Mouse (Mus musculus) erythroblast, embryonic 14.5 days (primary cell): Measurements from ENCODE around the gene Plekha5. TPM values are rescaled to one million over a fixed set of nuclear protein-coding genes. Genes with fewer than 3 reads are reported as not detected.

Source experiments
- H3K27me3 ChIP-seq: 2 replicates; pipeline ENCODE4 v1.6.1; 2012; ENCODE audit warnings: inconsistent platforms; ENCODE audit not compliant: control insufficient read depth
- H3K36me3 ChIP-seq: 2 replicates; pipeline ENCODE4 v1.6.1; 2012; ENCODE audit warnings: mild to moderate bottlenecking, inconsistent platforms; ENCODE audit not compliant: control insufficient read depth
- H3K4me1 ChIP-seq: 2 replicates; pipeline ENCODE4 v1.6.1; 2012; ENCODE audit warnings: inconsistent platforms; ENCODE audit not compliant: control insufficient read depth
- H3K4me3 ChIP-seq: replicated peaks from 2 replicates; pipeline ENCODE3; 2012; ENCODE audit warnings: moderate library complexity, mild to moderate bottlenecking, inconsistent platforms
- H3K9me3 ChIP-seq: 2 replicates; pipeline ENCODE4 v1.6.1; 2012; ENCODE audit warnings: low read length, inconsistent platforms, mixed read lengths; ENCODE audit not compliant: control insufficient read depth
- GATA1 ChIP-seq: IDR thresholded peaks from 2 replicates; pipeline ENCODE4 v1.6.1; 2012; ENCODE audit warnings: low read length, inconsistent platforms, mixed read lengths
- TAL1 ChIP-seq: IDR thresholded peaks from 3 replicates; pipeline ENCODE4 v1.6.1; 2012; ENCODE audit warnings: low read length, inconsistent platforms, mixed read lengths
- polyA plus RNA-seq: library from polyadenylated mRNA; stranded (reverse); fragments of >175 nt; gene quantifications from 2 replicates; pipeline ENCODE4 v1.2.3, GENCODE M21; 2012

Plekha5 gene
- polyA plus RNA-seq, 1 experiment, result 0.01 TPM

DNA sequence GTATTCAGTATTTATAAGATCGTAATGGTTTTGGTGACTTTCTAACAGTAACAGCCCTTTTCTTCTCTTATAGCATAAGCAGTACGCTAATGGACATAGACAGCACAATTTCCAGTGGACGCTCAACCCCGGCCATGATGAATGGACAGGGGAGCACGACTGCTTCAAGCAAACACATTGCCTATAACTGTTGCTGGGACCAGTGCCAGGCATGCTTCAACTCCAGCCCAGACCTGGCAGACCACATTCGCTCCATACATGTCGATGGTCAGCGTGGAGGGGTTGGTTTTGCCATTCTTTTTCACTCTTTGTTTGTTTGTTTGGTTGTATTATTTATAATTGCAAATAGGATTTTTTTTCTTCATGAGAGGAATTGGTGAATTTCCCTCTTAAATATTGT is 209.8 kb downstream of the Plekha5 start:
- no peak overlapping the region for H3K4me3 ChIP-seq
- H3K27me3 ChIP-seq, result no peaks in the 10 kb centered on the region
- TF ChIP-seq TAL1 (no peak), GATA1 (no peak)
- no peaks in the 10 kb centered on the region for H3K4me1 ChIP-seq
- peaks cover 40% of the 10 kb centered on the region for H3K36me3 ChIP-seq
- H3K9me3 ChIP-seq, result no peaks in the 10 kb centered on the region

DNA sequence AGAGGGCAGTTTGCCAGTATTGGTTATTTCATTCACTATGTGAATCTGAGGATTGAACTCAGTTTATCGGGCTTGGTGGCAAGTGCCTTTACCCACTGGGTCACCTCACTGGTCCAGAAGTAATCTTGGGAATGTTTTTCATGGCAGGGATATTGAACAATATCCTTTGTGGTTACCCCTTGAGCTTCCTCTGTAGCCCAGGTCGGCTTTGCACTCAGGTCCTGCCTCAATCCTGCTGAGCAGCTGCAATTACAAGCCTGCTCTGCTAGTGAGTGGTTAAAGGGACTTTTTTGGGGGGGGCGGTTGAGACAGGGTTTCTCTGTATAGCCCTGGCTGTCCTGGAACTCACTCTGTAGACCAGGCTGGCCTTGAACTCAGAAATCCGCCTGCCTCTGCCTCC is 212.4 kb downstream of the Plekha5 start:
- Histone ChIP-seq H3K36me3 (peaks cover 61% of the 10 kb centered on the region), H3K27me3 (no peaks in the 10 kb centered on the region), H3K4me3 (no peak overlapping the region), H3K9me3 (no peaks in the 10 kb centered on the region), H3K4me1 (no peaks in the 10 kb centered on the region)
- TF ChIP-seq GATA1, result no peak
- TF ChIP-seq TAL1, result no peak

DNA sequence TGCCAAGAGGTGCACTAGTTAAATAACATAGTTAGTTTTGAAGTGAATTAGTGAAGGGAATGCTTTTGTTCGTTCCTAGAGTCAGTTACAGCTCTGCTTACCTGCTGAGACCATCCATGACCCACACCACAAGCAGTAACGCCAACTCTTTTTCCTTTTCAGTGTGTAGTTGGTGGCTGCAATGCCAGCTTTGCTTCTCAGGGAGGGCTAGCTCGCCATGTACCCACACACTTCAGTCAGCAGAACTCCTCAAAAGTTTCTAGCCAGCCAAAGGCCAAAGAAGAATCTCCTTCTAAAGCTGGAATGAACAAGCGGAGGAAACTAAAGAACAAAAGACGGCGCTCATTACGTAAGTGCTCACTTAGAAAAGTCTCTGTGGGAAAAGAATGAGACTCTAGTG is 218.2 kb downstream of the Plekha5 start:
- no peaks in the 10 kb centered on the region for H3K27me3 ChIP-seq
- TF ChIP-seq TAL1, result no peak
- TF ChIP-seq GATA1, result no peak
- H3K36me3 ChIP-seq, result peaks cover 73% of the 10 kb centered on the region
- H3K4me1 ChIP-seq, result no peaks in the 10 kb centered on the region
- no peaks in the 10 kb centered on the region for H3K9me3 ChIP-seq
- no peak overlapping the region for H3K4me3 ChIP-seq

DNA sequence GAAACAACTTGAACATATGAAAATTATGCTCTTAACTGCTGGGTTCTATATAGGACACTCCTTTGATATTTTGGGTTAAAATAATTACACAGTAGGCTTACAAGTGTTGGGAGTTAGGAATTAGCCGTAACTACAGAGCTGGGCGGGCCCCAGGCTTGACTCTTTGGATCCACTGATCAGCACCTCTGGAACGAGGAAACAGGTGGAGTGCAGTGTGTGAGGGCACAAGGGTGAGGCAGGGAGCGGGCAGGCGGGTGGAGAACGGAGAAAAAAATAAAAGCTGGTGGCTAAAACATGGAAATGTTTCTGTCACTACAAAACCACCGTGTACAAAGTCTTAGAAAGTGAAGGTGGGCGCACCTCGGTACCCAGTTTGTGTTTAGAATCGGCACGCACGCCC is 218.8 kb downstream of the Plekha5 start:
- Histone ChIP-seq H3K4me1 (no peaks in the 10 kb centered on the region), H3K9me3 (no peaks in the 10 kb centered on the region), H3K27me3 (no peaks in the 10 kb centered on the region), H3K4me3 (no peak overlapping the region), H3K36me3 (peaks cover 73% of the 10 kb centered on the region)
- TF ChIP-seq TAL1 (no peak), GATA1 (no peak)

DNA sequence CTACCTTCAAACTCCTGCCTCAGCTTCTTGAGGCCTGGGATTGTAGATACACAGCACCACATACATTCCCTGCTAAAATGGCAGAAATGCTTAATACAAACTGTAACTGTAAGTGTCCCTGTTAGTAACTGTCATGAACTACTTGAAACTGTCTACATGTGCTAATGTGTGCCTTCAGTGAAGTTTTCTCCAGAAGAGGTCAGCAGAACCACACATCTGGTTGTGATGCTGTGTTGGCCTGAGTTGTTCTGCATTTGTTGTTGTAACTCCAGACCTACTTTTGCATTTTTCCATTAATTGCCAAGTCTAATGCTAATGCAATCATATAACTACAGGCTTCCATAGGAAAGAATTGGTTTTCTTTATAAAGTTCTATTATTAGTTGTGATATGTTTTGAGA is 222.1 kb downstream of the Plekha5 start:
- no peaks in the 10 kb centered on the region for H3K27me3 ChIP-seq
- TF ChIP-seq GATA1 (no peak), TAL1 (no peak)
- H3K4me3 ChIP-seq, result no peak overlapping the region
- no peaks in the 10 kb centered on the region for H3K4me1 ChIP-seq
- no peaks in the 10 kb centered on the region for H3K9me3 ChIP-seq
- peaks cover 75% of the 10 kb centered on the region for H3K36me3 ChIP-seq

Other genes starting within 250 kb of the Plekha5 start
- gene Aebp2, start 198.6 kb downstream of the Plekha5 start, polyA plus RNA-seq, result 0.51 TPM in 2 replicates